27 mouse cellular contexts compared by ENCODE assay signal in the genomic region with DNA sequence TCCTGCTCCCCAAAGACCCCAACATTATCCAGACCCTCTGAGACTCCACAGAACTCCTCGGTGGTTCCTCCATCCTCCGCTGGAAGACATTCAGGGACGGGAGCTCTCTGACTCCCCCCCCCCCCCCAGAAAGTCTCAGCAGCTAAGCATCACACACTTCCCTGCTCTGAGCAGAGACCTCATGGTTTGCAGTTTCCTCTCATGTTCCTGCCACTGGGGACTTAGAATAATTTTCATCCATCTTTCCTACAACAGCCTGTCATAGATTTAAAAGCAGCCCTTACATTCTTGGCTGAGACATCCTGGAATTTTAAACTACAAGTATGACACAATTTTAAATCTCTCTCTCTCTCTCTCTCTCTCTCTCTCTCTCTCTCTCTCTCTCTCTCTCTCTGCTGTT.
DNase-seq lines count a peak whose midpoint lies in the region; ATAC-seq and TF ChIP-seq lines count a peak whose summit lies in the region.
"Had no signal": no experiment of that assay in that cellular context is flagged by ENCODE, and none has a peak within 500 bp of the region (broad histone marks: within the 10 kb centered on the region; RNA-seq: fewer than 3 reads in every experiment).

No protein-coding gene starts in this region.

- H3K27me3 ChIP-seq in embryonic facial prominence, embryonic 14.5 days (replicated peaks; ENCODE audit: control insufficient read depth, insufficient read depth, low read length) = no peaks in the 10 kb centered on the region
- H3K27me3 ChIP-seq in embryonic facial prominence, embryonic 10.5 days (replicated peaks; ENCODE audit: low read depth, poor library complexity, severe bottlenecking) = no peaks in the 10 kb centered on the region
- no peaks in the 10 kb centered on the region for H3K27me3 ChIP-seq in intestine, embryonic 14.5 days (replicated peaks; ENCODE audit: control insufficient read depth, insufficient read depth, low read length)
- H3K27me3 ChIP-seq in intestine, postnatal 0 days (replicated peaks; ENCODE audit: control insufficient read depth, insufficient read depth, low read length) = no peaks in the 10 kb centered on the region
- no peaks in the 10 kb centered on the region for H3K27me3 ChIP-seq in lung, embryonic 16.5 days (ENCODE audit: control insufficient read depth, insufficient read depth, low read depth, low read length)
- no peaks in the 10 kb centered on the region for H3K27me3 ChIP-seq in stomach, embryonic 15.5 days (replicated peaks)
- H3K27me3 ChIP-seq: embryonic facial prominence, embryonic 12.5 days; forebrain, embryonic 12.5 days; heart, embryonic 13.5 days had no signal

- peak; percentile 26 for DNase-seq in embryonic facial prominence, embryonic 14.5 days (ENCODE audit: low spot score)
- DNase-seq in embryonic facial prominence, embryonic 10.5 days (ENCODE audit: low spot score) = no peak
- DNase-seq in intestine, embryonic 14.5 days (ENCODE audit: low spot score) = peak; percentile 53
- DNase-seq in lung, adult 2 months = no peak
- no peak for DNase-seq in adrenal gland, postnatal 10 days
- DNase-seq: adrenal gland, adult 8-10 months; adrenal gland, postnatal 36 days; cerebellum, adult 18-20 months; cerebellum, adult 9-10 months; cerebellum, postnatal 14 days; gastrocnemius, postnatal 10 days; gastrocnemius, postnatal 36 days; heart, adult 2 months; heart, postnatal 14 days; heart, postnatal 4 days had no signal

- no peak for ATAC-seq in embryonic facial prominence, embryonic 14.5 days (ENCODE audit: low read depth)
- ATAC-seq in intestine, embryonic 14.5 days (replicated peaks; ENCODE audit: low FRiP score, low TSS enrichment, low read depth) = peak; percentile 68
- no peak for ATAC-seq in intestine, postnatal 0 days
- ATAC-seq in lung, embryonic 16.5 days (ENCODE audit: low read depth) = peak; percentile 47; the same call in 1 of the 2 replicates
- ATAC-seq in stomach, embryonic 15.5 days (ENCODE audit: insufficient read depth, low FRiP score, low read depth) = peak; percentile 14; the same call in 1 of the 2 replicates
- ATAC-seq: activated CD4-positive, CD25-positive, alpha-beta regulatory T cell, adult 4 months; forebrain, embryonic 16.5 days; hindbrain, postnatal 0 days had no signal

- H3K4me3 ChIP-seq in embryonic facial prominence, embryonic 14.5 days (ENCODE audit: low read depth, low read length) = no peak overlapping the region
- H3K4me3 ChIP-seq in embryonic facial prominence, embryonic 10.5 days = no peak overlapping the region
- no peak overlapping the region for H3K4me3 ChIP-seq in intestine, embryonic 14.5 days (ENCODE audit: low read depth, low read length)
- H3K4me3 ChIP-seq in intestine, postnatal 0 days (ENCODE audit: low read depth, low read length) = no peak overlapping the region
- H3K4me3 ChIP-seq in lung, embryonic 16.5 days (ENCODE audit: low read length) = no peak overlapping the region
- no peak overlapping the region for H3K4me3 ChIP-seq in lung, adult 2 months (replicated peaks; ENCODE audit: extremely low read depth, low read depth, low read length)
- no peak overlapping the region for H3K4me3 ChIP-seq in stomach, embryonic 15.5 days (replicated peaks)
- H3K4me3 ChIP-seq: embryonic facial prominence, embryonic 12.5 days; erythroblast, embryonic 14.5 days; forebrain, embryonic 12.5 days; heart, adult 2 months; heart, embryonic 10.5 days; heart, embryonic 13.5 days had no signal

- no peaks in the 10 kb centered on the region for H3K9me3 ChIP-seq in embryonic facial prominence, embryonic 14.5 days (ENCODE audit: control insufficient read depth, low read length)
- no peaks in the 10 kb centered on the region for H3K9me3 ChIP-seq in embryonic facial prominence, embryonic 10.5 days
- H3K9me3 ChIP-seq in intestine, embryonic 14.5 days (ENCODE audit: control insufficient read depth, low read length) = no peaks in the 10 kb centered on the region
- H3K9me3 ChIP-seq in intestine, postnatal 0 days (ENCODE audit: control insufficient read depth) = no peaks in the 10 kb centered on the region
- no peaks in the 10 kb centered on the region for H3K9me3 ChIP-seq in lung, embryonic 16.5 days (ENCODE audit: control insufficient read depth, low read length)
- H3K9me3 ChIP-seq in stomach, embryonic 15.5 days = no peaks in the 10 kb centered on the region
- H3K9me3 ChIP-seq: embryonic facial prominence, embryonic 12.5 days; forebrain, embryonic 12.5 days; heart, embryonic 10.5 days; heart, embryonic 13.5 days had no signal

- no peak overlapping the region for H3K27ac ChIP-seq in embryonic facial prominence, embryonic 14.5 days (replicated peaks; ENCODE audit: low read depth, low read length)
- no peak overlapping the region for H3K27ac ChIP-seq in embryonic facial prominence, embryonic 10.5 days (replicated peaks)
- H3K27ac ChIP-seq in intestine, embryonic 14.5 days (ENCODE audit: low read depth) = 0 out of 2 replicates have a peak overlapping the region, but pooled peaks have one; percentile 11
- no peak overlapping the region for H3K27ac ChIP-seq in intestine, postnatal 0 days (ENCODE audit: low read depth, low read length)
- no peak overlapping the region for H3K27ac ChIP-seq in lung, embryonic 16.5 days (ENCODE audit: low read length)
- H3K27ac ChIP-seq in stomach, embryonic 15.5 days = no peak overlapping the region
- H3K27ac ChIP-seq: embryonic facial prominence, embryonic 12.5 days; forebrain, embryonic 12.5 days; heart, adult 2 months; heart, embryonic 10.5 days; heart, embryonic 13.5 days; hindbrain, embryonic 14.5 days; hindbrain, postnatal 0 days had no signal

- WGBS in embryonic facial prominence, embryonic 14.5 days = 68% methylated on average over 2 of the region's 3 CpGs
- 78% methylated on average over 3 of the region's 3 CpGs for WGBS in embryonic facial prominence, embryonic 10.5 days
- 19% methylated on average over 3 of the region's 3 CpGs for WGBS in intestine, embryonic 14.5 days
- WGBS in intestine, postnatal 0 days = 69% methylated on average over 3 of the region's 3 CpGs
- 80% methylated on average over 1 of the region's 3 CpGs for WGBS in lung, embryonic 16.5 days
- 26% methylated on average over 3 of the region's 3 CpGs for WGBS in lung, adult 2 months
- WGBS in stomach, embryonic 15.5 days = 45% methylated on average over 3 of the region's 3 CpGs

- no peaks in the 10 kb centered on the region for H3K36me3 ChIP-seq in embryonic facial prominence, embryonic 14.5 days (ENCODE audit: control insufficient read depth, insufficient read depth, low read length)
- no peaks in the 10 kb centered on the region for H3K36me3 ChIP-seq in embryonic facial prominence, embryonic 10.5 days (replicated peaks)
- H3K36me3 ChIP-seq in intestine, embryonic 14.5 days (ENCODE audit: control insufficient read depth, insufficient read depth, low read length) = no peaks in the 10 kb centered on the region
- H3K36me3 ChIP-seq in intestine, postnatal 0 days (ENCODE audit: control insufficient read depth, insufficient read depth) = no peaks in the 10 kb centered on the region
- H3K36me3 ChIP-seq in lung, embryonic 16.5 days (ENCODE audit: control insufficient read depth, insufficient read depth, low read length) = no peaks in the 10 kb centered on the region
- no peaks in the 10 kb centered on the region for H3K36me3 ChIP-seq in stomach, embryonic 15.5 days
- H3K36me3 ChIP-seq: embryonic facial prominence, embryonic 12.5 days; forebrain, embryonic 12.5 days; heart, embryonic 10.5 days; heart, embryonic 13.5 days had no signal

- no peak for TF ChIP-seq POLR2A in lung, adult 2 months (IDR thresholded peaks at IDR 0.05; ENCODE audit: borderline replicate concordance, extremely low read depth, low read depth, low read length)

- 0 out of 2 replicates have a peak, but pooled peaks cover 2% of the 10 kb centered on the region for H3K4me1 ChIP-seq in embryonic facial prominence, embryonic 14.5 days (ENCODE audit: control insufficient read depth, insufficient read depth, low read length)
- no peaks in the 10 kb centered on the region for H3K4me1 ChIP-seq in embryonic facial prominence, embryonic 10.5 days
- 0 out of 2 replicates have a peak, but pooled peaks cover 6% of the 10 kb centered on the region for H3K4me1 ChIP-seq in intestine, embryonic 14.5 days (replicated peaks; ENCODE audit: control insufficient read depth, insufficient read depth, low read length)
- no peaks in the 10 kb centered on the region for H3K4me1 ChIP-seq in intestine, postnatal 0 days (replicated peaks; ENCODE audit: control insufficient read depth, insufficient read depth, low read length)
- no peaks in the 10 kb centered on the region for H3K4me1 ChIP-seq in lung, embryonic 16.5 days (replicated peaks; ENCODE audit: control insufficient read depth, insufficient read depth, low read length)
- H3K4me1 ChIP-seq in lung, adult 2 months (ENCODE audit: control insufficient read depth, insufficient read depth, low read length) = no peaks in the 10 kb centered on the region
- no peaks in the 10 kb centered on the region for H3K4me1 ChIP-seq in stomach, embryonic 15.5 days
- H3K4me1 ChIP-seq: embryonic facial prominence, embryonic 12.5 days; forebrain, embryonic 12.5 days; heart, embryonic 10.5 days; heart, embryonic 13.5 days had no signal

- no peak for TF ChIP-seq CTCF in intestine, postnatal 0 days (IDR thresholded peaks at IDR 0.05; ENCODE audit: low read depth)
- no peak for TF ChIP-seq CTCF in lung, adult 2 months (IDR thresholded peaks at IDR 0.05; ENCODE audit: insufficient read depth, low read length)

- H3K9ac ChIP-seq in embryonic facial prominence, embryonic 14.5 days (ENCODE audit: low read depth, low read length) = no peak overlapping the region
- H3K9ac ChIP-seq in intestine, embryonic 14.5 days (ENCODE audit: low read length) = no peak overlapping the region
- H3K9ac ChIP-seq in intestine, postnatal 0 days (ENCODE audit: low read depth, low read length) = no peak overlapping the region
- no peak overlapping the region for H3K9ac ChIP-seq in lung, embryonic 16.5 days (ENCODE audit: low read length)
- no peak overlapping the region for H3K9ac ChIP-seq in stomach, embryonic 15.5 days
- H3K9ac ChIP-seq: embryonic facial prominence, embryonic 12.5 days; forebrain, embryonic 12.5 days; heart, embryonic 13.5 days; hindbrain, embryonic 14.5 days had no signal

- no peak overlapping the region for H3K4me2 ChIP-seq in embryonic facial prominence, embryonic 14.5 days (ENCODE audit: low read depth, low read length)
- H3K4me2 ChIP-seq in intestine, embryonic 14.5 days (ENCODE audit: low read length) = no peak overlapping the region
- H3K4me2 ChIP-seq in intestine, postnatal 0 days (replicated peaks; ENCODE audit: low read depth) = no peak overlapping the region
- H3K4me2 ChIP-seq in lung, embryonic 16.5 days (ENCODE audit: low read depth, low read length) = 0 out of 2 replicates have a peak overlapping the region, but pooled peaks have one; percentile 14
- H3K4me2 ChIP-seq in stomach, embryonic 15.5 days = no peak overlapping the region
- H3K4me2 ChIP-seq: embryonic facial prominence, embryonic 12.5 days; forebrain, embryonic 12.5 days; heart, embryonic 13.5 days; hindbrain, embryonic 14.5 days had no signal

Comparison
In these comparisons a context has a peak if more than half of its experiments do, and no peak if none do; other contexts are left out.
1. ATAC-seq: peak in intestine, embryonic 14.5 days (single experiment), lung, embryonic 16.5 days (single experiment) and stomach, embryonic 15.5 days (single experiment); none in embryonic facial prominence, embryonic 14.5 days (single experiment) and intestine, postnatal 0 days (single experiment).
2. DNase-seq: peak in embryonic facial prominence, embryonic 14.5 days (single experiment) and intestine, embryonic 14.5 days (single experiment); none in embryonic facial prominence, embryonic 10.5 days (single experiment), lung, adult 2 months (single experiment) and adrenal gland, postnatal 10 days (single experiment).